8 mouse cellular contexts compared by ENCODE assay signal in genomic region chr19:46339287-46339971, GRCm38 (mm10). TPM values are rescaled to one million over a fixed set of nuclear protein-coding genes. Genes with fewer than 3 reads are reported as not detected.
DNase-seq lines count a peak whose midpoint lies in the region; TF ChIP-seq lines count a peak whose summit lies in the region.

No protein-coding gene starts in this region.

- no peak for TF ChIP-seq CTCF in gastrocnemius, adult 2 months (IDR thresholded peaks at IDR 0.05)
- TF ChIP-seq CTCF in heart, adult 2 months (IDR thresholded peaks at IDR 0.05) = no peak

- DNase-seq in gastrocnemius, adult 2 months = no peak
- no peak for DNase-seq in gastrocnemius, postnatal 10 days
- DNase-seq in adipocyte (ENCODE audit: low spot score) = peak; percentile 89
- peak; percentile 66 to 74 for DNase-seq in heart, adult 2 months
- DNase-seq in kidney, postnatal 10 days = peak; percentile 42
- peak; percentile 84 for DNase-seq in lung, postnatal 36 days
- DNase-seq in spleen, postnatal 36 days (ENCODE audit: low spot score in 2 of 2) = peak; percentile 70 to 77
- no peak for DNase-seq in urinary bladder, adult 2 months (ENCODE audit: low spot score)

- peak overlapping the region; percentile 83; the same call in 1 of the 2 replicates for H3K4me3 ChIP-seq in gastrocnemius, adult 2 months
- H3K4me3 ChIP-seq in heart, adult 2 months = no peak overlapping the region

- intact Hi-C loops in gastrocnemius, adult 2 months (cut with DNase I) = loop anchor here (2.0 to 10.0 kb wide), 2 partner anchors 17 to 105 kb away; no protein-coding TSS in a partner anchor
- intact Hi-C loops in heart, adult 2 months (cut with DNase I) = loop anchor here (1.0 to 2.0 kb wide), 3 partner anchors 17 to 103 kb away; partner anchors contain the start of gene Sufu

- peaks cover 7% of the 10 kb centered on the region for H3K4me1 ChIP-seq in heart, adult 2 months (ENCODE audit: control insufficient read depth, insufficient read depth, low read length)

- H3K27ac ChIP-seq in gastrocnemius, adult 2 months = peak overlapping the region; percentile 93
- H3K27ac ChIP-seq in heart, adult 2 months = peak overlapping the region; percentile 84

- no peak overlapping the region; the same call in 1 of the 2 replicates for H3K9ac ChIP-seq in heart, adult 2 months (ENCODE audit: low read depth, low read length)

- 51% methylated on average over 7 of the region's 7 CpGs for WGBS in heart, adult 2 months

- no peaks in the 10 kb centered on the region for H3K36me3 ChIP-seq in heart, adult 2 months (ENCODE audit: control insufficient read depth, insufficient read depth, low read length)

- TF ChIP-seq POLR2A in heart, adult 2 months (IDR thresholded peaks at IDR 0.05; ENCODE audit: insufficient read depth, low read depth, low read length) = peak; percentile 28; the same call in 1 of the 2 replicates

- no peaks in the 10 kb centered on the region for H3K27me3 ChIP-seq in heart, adult 2 months (ENCODE audit: control insufficient read depth, insufficient read depth, low read length)

- TF ChIP-seq EP300 in heart, adult 2 months (IDR thresholded peaks at IDR 0.05; ENCODE audit: insufficient read depth, low read depth, low read length) = no peak

- H3K79me2 ChIP-seq in heart, adult 2 months (replicated peaks; ENCODE audit: control insufficient read depth, insufficient read depth, low read length) = no peaks in the 10 kb centered on the region; the same call in 1 of the 2 replicates

RNA-seq across cellular contexts. Expression of gene Cuedc2, which starts 0.9 kb away (rescaled TPM):
- 10 to 100 TPM; 58.2 to 67.6 TPM for total RNA-seq in gastrocnemius, adult 2 months (2021)
- 10 to 100 TPM; 88.3 TPM for total RNA-seq in gastrocnemius, postnatal 10 days (2021)
- total RNA-seq in heart, adult 2 months (2021) = 10 to 100 TPM; 79.8 to 91.3 TPM
- 58.7 and 73.5 TPM in 2 replicates for polyA plus RNA-seq in heart, adult 2 months (2012; rRNA removed)
- polyA plus RNA-seq in urinary bladder, adult 2 months (2012; rRNA removed) = 114 and 120 TPM in 2 replicates

RNA-seq across cellular contexts. Expression of gene Mfsd13a, which starts 1.5 kb away (rescaled TPM):
- total RNA-seq in gastrocnemius, adult 2 months (2021) = 1 to 10 TPM in 1 of 2 experiments, under 1 TPM in 1; 0.82 to 1.2 TPM
- 1 to 10 TPM; 1.2 to 1.5 TPM for total RNA-seq in gastrocnemius, postnatal 10 days (2021)
- 1 to 10 TPM; 2.6 to 3.1 TPM for total RNA-seq in heart, adult 2 months (2021)
- 3.2 and 4.5 TPM in 2 replicates for polyA plus RNA-seq in heart, adult 2 months (2012; rRNA removed)
- 4.8 and 5.2 TPM in 2 replicates for polyA plus RNA-seq in urinary bladder, adult 2 months (2012; rRNA removed)

RNA-seq across cellular contexts. Expression of gene 2310034G01Rik, which starts 10.7 kb away (rescaled TPM):
- under 1 TPM; 0.17 to 0.18 TPM for total RNA-seq in gastrocnemius, adult 2 months (2021)
- total RNA-seq in gastrocnemius, postnatal 10 days (2021) = under 1 TPM; 0.35 to 0.56 TPM
- under 1 TPM; 0.34 to 0.43 TPM for total RNA-seq in heart, adult 2 months (2021)
- polyA plus RNA-seq in heart, adult 2 months (2012; rRNA removed) = 0.66 and 0.73 TPM in 2 replicates
- 2.4 and 3.0 TPM in 2 replicates for polyA plus RNA-seq in urinary bladder, adult 2 months (2012; rRNA removed)

RNA-seq across cellular contexts. Expression of gene Fbxl15, which starts 11.4 kb away (rescaled TPM):
- total RNA-seq in gastrocnemius, adult 2 months (2021) = 1 to 10 TPM; 2.9 to 3.8 TPM
- 1 to 10 TPM; 2.7 to 3.7 TPM for total RNA-seq in gastrocnemius, postnatal 10 days (2021)
- 1 to 10 TPM; 5.3 TPM for total RNA-seq in heart, adult 2 months (2021)
- polyA plus RNA-seq in heart, adult 2 months (2012; rRNA removed) = 5.3 and 8.0 TPM in 2 replicates
- polyA plus RNA-seq in urinary bladder, adult 2 months (2012; rRNA removed) = 11.0 and 11.7 TPM in 2 replicates

RNA-seq across cellular contexts. Expression of gene Psd, which starts 12.5 kb away (rescaled TPM):
- total RNA-seq in gastrocnemius, adult 2 months (2021) = under 1 TPM; 0.14 to 0.36 TPM
- total RNA-seq in gastrocnemius, postnatal 10 days (2021) = 1 to 10 TPM; 2.2 to 2.6 TPM
- total RNA-seq in heart, adult 2 months (2021) = under 1 TPM; 0.60 to 0.80 TPM
- 1.4 and 1.6 TPM in 2 replicates for polyA plus RNA-seq in heart, adult 2 months (2012; rRNA removed)
- polyA plus RNA-seq in urinary bladder, adult 2 months (2012; rRNA removed) = 156 and 191 TPM in 2 replicates

Comparison
In these comparisons a context has a peak if more than half of its experiments do, and no peak if none do; other contexts are left out.
1. DNase-seq: peak in adipocyte (single experiment), heart, adult 2 months (2 of 2), kidney, postnatal 10 days (single experiment), lung, postnatal 36 days (single experiment) and spleen, postnatal 36 days (2 of 2); none in gastrocnemius, adult 2 months (single experiment), gastrocnemius, postnatal 10 days (single experiment) and urinary bladder, adult 2 months (single experiment).